Mouse (Mus musculus) CD4-positive helper T cell, adult 2 months (primary cell): ENCODE data around the gene Hoxb9.

Experiments used
- DNase-seq: peaks from one replicate; pipeline ENCODE4 v3.0.0-alpha.2; 2012; ENCODE audit warnings: low read depth, missing footprints, low spot score

Gene Hoxb9

DNA sequence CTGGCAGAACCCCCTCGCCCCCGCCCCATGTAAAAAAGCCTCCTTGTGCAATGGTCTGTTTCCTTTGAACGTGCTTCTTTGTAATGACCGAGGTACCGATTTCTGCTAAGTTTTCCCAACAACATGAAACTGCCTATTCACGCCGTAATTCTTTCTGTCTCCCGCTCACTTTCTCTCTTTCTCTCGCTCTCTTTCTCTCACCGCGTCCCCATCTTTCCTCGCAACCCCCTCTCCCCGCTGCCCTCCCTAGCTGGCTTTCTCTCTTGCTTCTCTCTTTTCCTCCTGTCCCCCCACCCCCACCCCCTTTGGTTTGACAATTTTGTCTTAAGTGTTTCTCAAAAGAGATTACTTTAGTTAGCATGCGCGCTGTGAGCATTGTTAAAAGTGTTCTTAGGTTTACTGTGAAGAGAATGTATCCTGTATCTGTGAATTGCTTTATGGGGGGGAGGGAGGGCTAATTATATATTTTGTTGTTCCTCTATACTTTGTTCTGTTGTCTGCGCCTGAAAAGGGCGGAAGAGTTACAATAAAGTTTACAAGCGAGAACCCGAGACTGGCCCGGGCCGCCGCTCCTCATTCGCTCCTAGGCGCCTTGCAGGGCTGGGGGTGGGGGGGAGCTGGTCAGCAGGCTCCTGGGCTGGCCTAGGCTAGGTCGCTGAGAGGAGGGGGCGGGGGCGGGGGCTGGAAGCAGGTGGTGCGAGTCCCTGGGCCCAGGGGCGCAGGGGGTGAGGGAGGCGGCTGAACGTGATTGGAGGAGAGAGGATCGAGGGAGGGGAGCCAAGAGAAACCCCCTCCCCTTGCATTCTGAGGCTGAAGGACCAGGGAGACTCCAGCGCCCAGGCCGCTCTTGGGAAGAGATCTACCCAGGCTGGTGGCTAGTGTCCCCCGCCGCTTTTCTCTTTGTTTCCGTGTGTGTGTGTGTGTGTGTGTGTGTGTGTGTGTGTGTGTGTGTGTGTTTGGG is 13.8 kb downstream of the Hoxb9 start:
- no peak for DNase-seq

DNA sequence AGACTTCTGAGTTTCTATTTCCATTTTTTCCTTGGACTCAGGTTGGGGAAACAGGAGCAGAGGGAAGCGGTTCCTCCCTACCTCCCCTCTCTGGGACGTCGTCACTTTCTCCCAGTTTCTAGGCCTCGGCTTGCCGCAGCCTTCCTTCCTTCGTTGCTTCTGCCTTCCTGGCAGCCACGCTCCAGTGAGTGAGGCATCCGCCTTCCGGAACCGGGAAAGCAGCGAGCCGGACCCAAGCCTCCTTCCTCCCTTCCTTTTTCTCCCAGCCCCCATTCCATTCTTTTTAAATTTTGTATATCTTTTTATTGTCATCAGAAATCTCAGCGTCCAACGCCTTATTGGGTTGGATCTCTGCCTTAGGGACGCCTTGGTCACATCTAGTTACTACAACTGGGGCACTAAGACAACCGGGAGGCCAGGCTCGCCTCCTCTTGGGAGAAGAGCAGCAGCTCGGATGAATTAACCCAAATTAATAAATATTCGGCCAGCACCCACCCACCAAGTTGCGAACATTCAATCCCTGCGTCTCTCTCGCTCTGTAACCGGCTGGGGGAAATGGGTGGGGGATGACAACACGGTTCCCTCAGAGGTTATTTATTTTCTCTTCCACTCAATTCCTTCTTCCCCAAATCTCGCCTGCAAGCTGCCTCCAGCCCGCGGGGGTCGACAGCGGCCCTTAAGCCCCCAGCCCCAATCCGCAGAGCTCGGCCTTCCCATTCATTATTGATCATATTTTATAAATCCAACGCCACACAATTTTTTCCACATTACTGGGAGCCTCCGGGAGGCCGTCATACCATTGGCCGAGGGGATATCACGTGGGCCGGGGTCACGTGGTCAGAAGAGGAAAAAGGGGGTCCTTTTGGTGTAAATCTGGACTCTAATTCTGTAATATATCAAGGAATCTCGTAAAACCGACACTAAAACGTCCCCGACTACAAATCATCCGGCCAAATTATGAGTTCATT is 14.8 kb downstream of the Hoxb9 start, which contains the start of gene Hoxb7:
TSS of gene Hoxb7 (plus strand) at position 853 of the 968 bp plus-strand sequence.
- no peak for DNase-seq

DNA sequence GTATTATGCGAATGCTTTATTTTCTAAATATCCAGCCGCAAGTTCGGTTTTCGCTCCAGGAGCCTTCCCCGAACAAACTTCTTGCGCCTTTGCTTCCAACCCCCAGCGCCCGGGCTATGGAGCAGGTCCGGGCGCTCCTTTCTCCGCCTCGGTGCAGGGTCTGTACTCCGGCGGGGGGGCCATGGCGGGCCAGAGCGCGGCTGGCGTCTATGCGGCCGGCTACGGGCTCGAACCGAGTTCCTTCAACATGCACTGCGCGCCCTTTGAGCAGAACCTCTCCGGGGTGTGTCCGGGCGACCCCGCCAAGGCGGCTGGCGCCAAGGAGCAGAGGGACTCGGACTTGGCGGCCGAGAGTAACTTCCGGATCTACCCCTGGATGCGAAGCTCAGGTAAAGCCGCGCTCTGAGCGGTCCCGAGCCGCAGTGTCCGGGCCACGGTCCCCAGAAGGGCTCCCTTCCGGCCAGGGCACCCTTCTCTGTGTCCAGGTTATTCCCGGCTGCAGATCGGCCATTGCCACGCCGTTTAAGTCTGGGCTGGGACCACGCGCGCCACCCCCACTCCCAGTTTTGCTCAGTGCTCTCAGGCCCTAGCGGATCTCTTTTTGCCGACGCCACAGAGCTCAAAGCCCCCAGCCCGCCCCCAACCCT is 15.6 kb downstream of the Hoxb9 start:
- no peak for DNase-seq

DNA sequence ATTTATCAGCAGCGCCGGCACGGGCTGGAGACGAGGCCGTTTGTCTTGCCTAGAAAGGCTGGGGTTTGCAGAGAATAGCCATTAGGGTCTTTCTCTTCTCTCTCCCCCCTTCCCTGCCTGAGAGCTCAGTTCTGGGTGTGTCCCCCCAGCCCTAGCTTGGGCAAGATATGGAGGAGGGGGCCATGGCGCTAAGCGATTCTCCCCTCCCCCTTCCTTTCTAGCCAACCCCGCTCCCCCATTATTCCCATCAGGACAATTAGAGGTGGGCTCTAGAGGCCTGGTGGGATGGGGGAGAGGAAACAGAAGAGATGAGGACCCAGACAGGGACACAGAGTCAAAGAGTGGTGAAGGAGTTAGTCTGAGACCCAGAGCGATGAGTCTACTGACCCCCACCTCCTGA is 16.2 kb downstream of the Hoxb9 start:
- DNase-seq = no peak

DNA sequence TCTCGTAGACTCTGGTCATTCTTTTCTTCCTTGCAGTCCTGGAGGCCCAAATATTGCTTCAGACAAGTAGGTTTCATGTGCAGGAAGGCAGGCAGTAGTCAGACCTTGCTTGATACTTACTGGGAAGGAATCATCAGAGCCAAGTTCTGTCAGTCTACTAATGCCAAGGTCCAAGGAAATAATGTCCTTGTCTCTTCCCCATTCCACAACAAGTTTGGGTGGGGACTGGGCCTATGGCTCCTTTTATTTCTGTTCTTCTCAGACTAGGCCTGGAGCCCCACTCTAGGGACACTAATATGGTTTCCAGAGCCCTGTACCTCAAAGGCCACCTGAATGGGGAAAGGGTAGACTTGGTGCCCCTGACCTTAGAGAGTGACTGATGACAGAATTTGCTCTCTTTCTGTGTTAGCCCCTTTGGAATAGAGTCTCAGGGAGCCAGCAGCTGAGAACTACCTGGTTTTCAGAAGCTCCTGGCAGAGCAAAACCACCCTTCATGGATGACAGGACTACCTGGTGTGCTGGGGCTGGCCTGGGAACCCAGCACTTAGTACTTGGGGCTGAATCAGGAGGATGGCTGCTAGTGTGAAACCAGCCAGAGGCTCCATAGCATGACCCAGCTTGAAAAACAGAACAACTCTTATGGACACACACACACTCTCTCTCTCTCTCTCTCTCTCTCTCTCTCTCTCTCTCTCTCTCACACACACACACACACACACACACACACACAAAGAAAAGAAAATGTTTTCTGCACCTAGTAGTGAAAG is 17.4 kb downstream of the Hoxb9 start:
- no peak for DNase-seq

DNA sequence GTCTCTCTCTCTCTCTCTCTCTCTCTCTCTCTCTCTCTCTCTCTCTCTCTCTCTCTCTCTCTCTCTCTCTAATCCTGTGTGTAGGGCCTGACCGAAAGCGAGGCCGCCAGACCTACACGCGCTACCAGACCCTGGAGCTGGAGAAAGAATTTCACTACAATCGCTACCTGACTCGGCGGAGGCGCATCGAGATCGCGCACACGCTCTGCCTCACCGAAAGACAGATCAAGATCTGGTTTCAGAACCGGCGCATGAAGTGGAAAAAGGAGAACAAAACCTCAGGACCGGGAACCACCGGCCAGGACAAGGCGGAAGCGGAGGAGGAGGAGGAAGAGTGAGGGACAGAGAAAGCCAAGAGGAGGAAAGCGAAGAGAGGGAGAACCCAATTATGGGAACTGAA is 18.0 kb downstream of the Hoxb9 start:
- no peak for DNase-seq

DNA sequence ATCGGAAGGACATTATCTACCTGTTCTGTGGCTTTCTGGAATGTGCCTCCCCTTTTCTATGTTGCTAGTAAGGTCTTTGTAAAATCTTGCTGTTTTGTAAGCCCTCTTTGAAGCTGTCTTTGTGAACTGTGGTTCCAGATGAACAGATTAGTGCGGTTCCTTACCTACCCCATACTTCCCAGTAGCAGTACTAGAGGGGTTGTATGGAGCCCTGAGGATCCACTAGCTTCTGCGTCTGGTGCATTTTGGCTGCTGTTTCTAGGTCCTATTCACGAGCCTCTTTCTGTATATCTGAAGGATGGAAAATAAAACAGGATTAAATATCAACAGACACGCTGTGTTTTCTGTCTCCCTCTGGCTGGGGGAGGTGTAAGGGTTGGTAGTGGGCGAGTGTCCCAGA is 18.6 kb downstream of the Hoxb9 start:
- DNase-seq = no peak

DNA sequence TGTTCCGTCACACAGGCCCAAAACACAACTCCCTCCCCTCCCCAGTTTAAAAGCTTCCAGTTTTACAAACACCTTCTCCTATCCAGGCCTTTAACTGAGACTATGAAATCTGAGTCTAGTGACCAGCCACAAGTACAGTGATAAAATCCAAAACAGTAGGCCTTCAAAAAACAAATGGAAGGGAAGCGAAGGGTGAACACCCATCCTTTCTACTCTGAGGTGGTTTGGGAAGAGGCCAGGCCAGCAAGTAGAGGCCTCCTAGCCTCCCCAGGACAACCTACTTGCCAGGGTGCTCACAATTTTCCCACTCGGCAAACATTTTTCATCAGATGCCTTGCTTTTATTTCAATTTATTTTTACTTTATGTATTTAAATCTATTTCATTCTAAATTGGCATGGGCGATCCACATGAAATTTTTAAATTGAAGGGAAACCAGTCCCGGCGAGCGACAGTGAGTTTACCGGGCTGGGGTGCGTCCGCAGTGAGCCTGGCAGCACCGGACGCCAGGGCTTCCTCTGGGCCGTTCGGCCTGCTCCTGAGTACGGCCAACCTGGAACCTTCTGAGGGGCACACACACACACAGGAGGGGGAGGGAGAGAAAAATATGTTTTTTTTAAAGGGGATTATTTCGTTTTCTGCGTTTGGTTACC is 19.6 kb downstream of the Hoxb9 start:
- DNase-seq = no peak

DNA sequence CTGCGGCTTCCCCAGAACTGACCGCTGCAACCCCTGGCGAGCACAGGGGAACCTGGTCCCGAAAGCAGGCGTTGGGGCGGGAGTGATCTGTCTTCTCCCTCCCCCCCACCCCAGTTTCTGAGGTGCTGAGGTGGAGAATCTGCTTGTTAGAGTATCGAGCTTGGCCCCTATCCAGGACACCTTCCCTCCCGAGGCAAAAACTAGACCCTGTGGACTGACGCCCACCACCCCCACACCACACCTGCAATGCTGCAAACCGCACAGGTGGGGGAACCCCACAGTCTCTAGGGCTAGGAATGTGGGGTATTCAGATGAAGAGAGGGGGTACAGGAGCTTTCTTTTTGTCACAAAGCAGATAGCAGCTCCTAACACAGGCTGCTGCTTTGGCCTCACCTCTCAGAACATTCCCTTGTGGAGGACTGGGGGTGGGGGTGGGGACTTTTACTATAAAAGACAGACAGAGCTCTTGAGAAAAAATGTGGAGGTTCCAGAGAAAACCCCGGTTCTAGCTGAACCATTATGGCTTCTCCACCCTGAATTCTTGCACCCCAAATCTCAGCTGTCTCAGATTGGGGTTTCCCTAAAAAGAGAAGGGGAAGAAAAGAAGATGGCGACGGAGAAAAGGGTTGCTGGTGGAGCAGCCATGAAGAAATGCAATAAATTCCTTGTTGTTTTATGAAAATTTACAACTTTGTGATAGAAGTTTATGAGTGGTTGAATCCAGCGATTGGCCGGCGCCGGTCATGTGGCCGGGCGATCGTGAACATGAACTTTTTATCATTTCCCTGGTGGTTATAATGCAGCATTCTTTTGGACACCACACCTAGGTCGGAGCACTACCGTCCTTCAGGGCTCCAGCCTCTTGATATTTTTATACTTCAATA is 20.7 kb downstream of the Hoxb9 start, which contains the start of gene Hoxb6:
TSS of gene Hoxb6 (plus strand) at position 796 of the 884 bp plus-strand sequence.
- DNase-seq = no peak

DNA sequence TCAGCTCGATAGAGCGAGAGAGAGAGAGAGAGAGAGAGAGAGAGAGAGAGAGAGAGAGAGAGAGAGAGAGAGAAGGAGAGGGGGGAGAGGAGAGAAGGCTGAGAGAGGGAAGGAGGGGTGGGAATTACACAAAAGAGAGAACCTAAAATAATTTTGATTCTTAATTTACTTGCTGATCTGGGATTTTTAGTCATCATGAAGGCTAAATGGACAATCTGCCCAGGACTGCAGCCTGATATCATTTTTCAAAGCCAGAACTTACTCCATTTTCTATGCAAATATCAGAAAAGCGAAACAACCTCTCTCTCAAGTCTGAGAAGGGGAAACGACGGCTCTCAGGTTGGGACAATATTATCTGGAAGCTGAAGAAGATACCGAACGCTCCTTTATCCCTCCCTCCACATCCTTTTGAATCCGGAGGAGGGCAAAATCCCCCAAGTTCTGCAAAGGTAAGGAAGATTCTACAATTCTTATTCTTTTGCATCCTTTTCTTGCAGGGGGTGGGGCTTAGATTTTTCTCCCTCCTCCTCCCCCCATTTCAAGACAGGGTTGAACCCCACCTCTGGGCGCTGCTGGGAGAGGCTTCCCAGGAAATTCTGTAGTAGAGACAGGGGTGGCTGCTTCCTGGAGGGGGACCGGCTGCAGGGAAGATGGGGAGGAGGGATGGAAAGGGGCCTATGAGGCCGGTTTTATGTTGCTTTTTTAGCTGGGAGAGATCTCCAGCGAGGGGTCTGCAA is 21.5 kb downstream of the Hoxb9 start:
- DNase-seq = no peak

DNA sequence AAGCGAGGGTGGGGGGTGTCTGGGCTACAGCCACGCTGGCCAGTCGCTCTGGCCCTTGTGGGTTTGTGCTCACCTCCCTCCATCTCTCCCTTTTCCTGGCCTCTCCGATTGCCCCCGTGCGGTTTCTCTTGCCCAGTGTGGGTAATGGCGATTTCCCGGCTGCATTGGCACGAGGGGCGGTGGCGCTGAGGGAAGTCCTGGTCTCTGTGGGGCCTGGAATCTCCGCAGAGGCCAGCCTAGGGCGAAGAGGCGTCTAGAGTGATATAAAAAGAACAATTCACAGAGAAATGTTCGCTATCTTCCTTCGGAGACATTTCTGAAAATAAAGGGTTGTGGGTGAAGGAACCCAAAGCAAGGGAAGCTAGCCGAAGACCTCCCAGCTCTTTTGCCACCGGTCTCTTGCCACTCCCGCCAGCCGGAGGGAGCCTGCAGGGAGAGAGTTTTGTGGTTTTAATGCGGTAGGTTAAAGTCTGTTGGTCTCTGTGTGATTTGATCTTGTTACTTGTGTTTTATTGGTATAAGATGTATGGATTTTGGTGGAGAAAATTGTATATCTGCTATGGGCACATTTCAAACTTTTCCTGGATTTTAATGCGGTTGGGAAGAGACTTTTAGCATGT is 22.2 kb downstream of the Hoxb9 start:
- no peak for DNase-seq

DNA sequence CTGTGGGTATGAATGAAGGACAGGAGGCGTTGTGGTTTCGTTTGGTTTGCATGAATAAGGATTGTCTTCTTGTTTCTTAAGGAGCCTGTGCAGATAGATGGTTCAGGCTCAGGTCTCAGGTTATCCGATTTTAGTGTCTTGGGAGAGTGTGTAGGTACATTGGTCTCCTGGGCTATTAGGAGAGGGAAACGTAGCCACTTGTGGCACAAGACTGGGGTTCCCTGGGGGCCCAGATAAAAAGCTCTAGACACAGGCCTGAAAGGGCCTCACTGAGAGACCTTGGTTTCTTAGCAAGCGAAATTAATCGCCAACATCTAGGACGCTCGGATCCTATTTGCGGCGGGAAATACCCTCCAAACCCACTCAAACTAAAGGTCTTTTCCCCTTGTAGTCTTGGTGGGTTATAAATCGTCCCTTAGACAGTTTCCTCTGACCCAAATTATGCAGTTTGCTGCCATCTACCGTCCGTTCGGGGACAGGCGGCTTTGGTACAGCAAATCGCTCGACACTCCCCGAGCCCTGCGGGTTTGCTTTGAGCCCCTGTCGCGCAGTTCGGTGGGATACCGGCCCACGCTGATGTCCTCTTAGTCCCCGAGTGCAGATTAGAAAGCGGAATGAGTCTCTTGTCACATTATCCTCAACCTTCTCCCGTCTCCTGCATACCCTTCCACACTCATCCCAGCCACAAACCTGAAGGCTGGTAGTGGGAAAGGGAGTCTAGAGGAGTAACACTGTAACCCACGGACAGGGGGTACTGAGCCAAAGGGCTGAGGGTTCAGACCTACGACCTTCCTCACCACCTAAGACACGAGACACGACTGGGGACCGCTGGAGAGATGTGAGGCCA is 23.2 kb downstream of the Hoxb9 start:
- peak; percentile 75 for DNase-seq

DNA sequence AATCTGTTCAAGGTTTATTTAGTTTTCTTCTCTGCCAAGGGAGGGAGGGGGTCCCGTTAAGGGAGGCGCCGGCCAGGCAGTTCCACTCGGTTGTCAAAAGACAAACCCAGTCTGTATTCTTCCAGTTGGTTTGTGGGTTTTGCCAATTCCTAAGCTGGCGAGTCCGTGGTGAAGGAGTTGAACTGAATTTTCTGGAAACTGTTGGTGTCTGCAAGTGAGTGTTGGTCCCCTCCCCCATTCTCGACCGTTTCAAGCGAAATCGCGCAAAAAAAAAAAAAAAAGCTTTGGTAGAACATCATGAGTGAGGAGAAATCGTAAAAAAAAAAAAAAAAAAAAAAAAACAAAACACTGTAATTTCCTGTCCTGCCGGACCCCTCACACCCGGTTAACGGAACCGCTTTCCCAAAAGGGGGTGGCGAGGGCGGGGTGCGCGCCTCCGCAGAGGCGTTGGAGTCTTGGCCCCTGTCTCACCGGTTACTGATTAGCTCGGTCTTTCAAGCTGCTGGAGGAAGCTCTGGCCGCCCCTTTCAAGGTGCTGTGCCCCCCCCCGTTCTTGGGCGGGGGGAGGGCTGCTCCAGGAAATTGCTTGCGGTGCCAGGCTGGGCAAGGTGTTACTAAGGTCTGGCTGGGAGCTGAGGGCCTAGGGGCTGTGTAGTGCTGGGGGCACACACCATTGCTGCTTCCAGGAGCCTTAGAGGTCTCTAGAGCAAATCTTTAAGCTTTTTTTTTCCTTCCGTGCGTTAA is 24.0 kb downstream of the Hoxb9 start:
- DNase-seq = no peak

DNA sequence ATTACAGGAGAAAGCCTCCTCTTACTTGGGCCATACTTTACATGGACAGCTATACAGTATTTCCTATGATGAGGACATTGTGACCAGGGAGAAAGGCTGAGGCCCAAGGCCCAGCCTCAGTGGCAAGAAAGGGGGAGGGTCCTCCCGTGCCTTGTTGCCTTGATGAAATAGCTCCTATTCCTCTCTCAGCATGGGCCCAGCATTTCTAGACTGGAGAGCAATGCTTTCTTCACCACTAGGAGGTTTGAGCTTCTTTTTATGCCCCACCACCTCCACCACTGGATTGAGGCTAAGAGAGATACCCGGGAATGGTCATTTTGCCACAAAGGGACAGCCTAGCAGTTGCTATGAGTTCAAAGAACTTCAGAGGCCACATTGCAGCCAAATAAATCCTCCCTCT is 25.7 kb downstream of the Hoxb9 start:
- DNase-seq = no peak

DNA sequence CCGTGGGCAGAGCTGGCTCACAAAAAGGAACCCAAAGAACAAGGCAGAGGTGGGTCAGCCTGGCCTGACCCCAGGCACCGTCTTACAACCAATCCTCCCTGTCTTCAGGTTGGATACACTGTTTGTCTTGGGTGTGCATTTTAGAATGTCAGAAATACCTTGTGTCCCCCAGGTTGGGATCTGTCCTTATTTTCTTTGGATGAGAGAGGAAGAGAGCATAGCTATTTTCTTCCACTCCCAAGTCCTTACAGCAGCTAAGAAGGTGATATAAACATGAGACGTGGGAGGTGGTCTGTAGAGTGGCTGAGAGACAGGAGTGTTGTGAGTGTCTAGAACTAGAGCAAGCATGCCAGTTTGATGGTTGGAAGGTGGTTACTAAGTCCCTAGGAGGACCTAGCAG is 26.2 kb downstream of the Hoxb9 start:
- no peak for DNase-seq

DNA sequence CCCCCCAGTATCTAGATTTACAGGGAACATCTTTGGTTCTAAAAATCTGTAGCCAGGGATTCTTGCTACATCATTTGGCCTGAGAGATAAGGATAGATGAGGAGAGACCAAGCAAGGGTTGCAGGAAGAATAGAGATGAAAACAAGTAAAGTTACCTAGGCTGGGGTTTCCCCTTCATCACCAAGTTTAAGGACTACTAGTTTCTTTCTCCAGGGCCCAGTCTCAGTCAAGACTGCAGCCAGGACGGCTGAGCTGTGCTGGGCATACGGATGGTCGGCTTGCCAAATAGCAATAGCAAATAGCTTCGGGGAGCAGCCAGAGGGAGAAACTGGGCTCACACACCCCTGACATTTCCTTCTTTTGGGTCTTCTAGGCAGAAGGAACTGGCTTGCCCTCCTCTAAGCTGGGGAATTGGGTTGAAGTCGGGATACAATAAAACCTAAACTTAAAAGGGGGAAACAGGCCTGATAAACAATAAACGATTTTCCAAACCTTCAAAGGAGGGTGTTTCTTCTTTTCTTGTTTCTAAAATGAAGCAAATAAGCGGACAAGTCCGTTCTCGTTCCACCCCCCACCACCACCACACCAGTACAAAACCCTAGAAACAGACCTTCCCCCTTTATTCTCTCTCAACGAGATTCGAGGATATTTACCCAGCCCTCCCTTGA is 26.8 kb downstream of the Hoxb9 start:
- DNase-seq = no peak
